In the genomic region with DNA sequence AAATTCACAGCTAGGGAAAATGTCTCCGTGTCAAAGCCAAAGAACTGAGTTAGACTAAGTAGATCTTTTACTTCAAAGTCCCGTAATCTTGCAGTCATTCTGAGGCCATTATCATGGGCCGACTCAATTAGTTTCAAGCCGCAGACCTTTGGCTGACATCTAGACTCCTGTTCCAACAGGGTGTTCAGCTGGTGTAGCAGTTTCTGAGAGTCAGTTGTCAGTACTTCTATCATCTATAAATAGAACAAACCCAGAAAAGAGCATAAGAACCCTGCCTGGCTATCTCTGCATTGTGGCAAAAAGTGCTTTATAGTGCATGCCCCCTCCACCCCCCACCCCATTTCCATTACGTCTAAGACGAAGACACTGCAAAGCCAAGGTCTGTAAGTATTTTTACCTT, we compare ENCODE assay signal across 10 mouse cellular contexts. TPM values are rescaled to one million over a fixed set of nuclear protein-coding genes. Genes with fewer than 3 reads are reported as not detected.
DNase-seq lines count a peak whose midpoint lies in the region; ATAC-seq and TF ChIP-seq lines count a peak whose summit lies in the region.
"Had no signal": no experiment of that assay in that cellular context is flagged by ENCODE, and none has a peak within 500 bp of the region (broad histone marks: within the 10 kb centered on the region; RNA-seq: fewer than 3 reads in every experiment).

No protein-coding gene starts in this region.

- ATAC-seq in erythroblast, adult 5-6 weeks (replicated peaks; ENCODE audit: low FRiP score, poor library complexity, severe bottlenecking), result no peak
- no peak for ATAC-seq in lung, postnatal 0 days
- no peak for ATAC-seq in intestine, embryonic 15.5 days
- no peak for ATAC-seq in stomach, embryonic 16.5 days (ENCODE audit: insufficient read depth, low FRiP score)

- peak overlapping the region; percentile 80 for H3K4me3 ChIP-seq in erythroblast, embryonic 14.5 days (replicated peaks)
- H3K4me3 ChIP-seq in lung, postnatal 0 days (ENCODE audit: low read depth, low read length), result no peak overlapping the region
- H3K4me3 ChIP-seq in intestine, embryonic 15.5 days (replicated peaks), result no peak overlapping the region
- H3K4me3 ChIP-seq in stomach, embryonic 16.5 days (replicated peaks; ENCODE audit: low read length), result peak overlapping the region; percentile 5; the same call in 1 of the 2 replicates

- H3K27me3 ChIP-seq in erythroblast, embryonic 14.5 days (ENCODE audit: control insufficient read depth), result no peaks in the 10 kb centered on the region
- H3K27me3 ChIP-seq in lung, postnatal 0 days (replicated peaks; ENCODE audit: insufficient read depth, low read length), result no peaks in the 10 kb centered on the region
- H3K27me3 ChIP-seq in intestine, embryonic 15.5 days (replicated peaks), result no peaks in the 10 kb centered on the region
- no peaks in the 10 kb centered on the region for H3K27me3 ChIP-seq in stomach, embryonic 16.5 days (ENCODE audit: control insufficient read depth, insufficient read depth, low read length)

- H3K4me2 ChIP-seq in lung, postnatal 0 days (replicated peaks; ENCODE audit: low read depth, low read length), result 0 out of 2 replicates have a peak overlapping the region, but pooled peaks have one; percentile 91
- peak overlapping the region; percentile 82; the same call in 1 of the 2 replicates for H3K4me2 ChIP-seq in intestine, embryonic 15.5 days (replicated peaks)
- H3K4me2 ChIP-seq in stomach, embryonic 16.5 days (ENCODE audit: low read depth, low read length), result peak overlapping the region; percentile 84

- no peak for DNase-seq in lung, postnatal 0 days (ENCODE audit: low spot score)
- no peak for DNase-seq in lung, postnatal 25 days (ENCODE audit: low spot score)
- no peak for DNase-seq in embryo, embryonic 11 days
- DNase-seq in frontal cortex, postnatal 10 days (ENCODE audit: low spot score in 2 of 2), result no peak
- DNase-seq: adrenal gland, postnatal 36 days had no signal

- TF ChIP-seq EP300 in lung, postnatal 0 days (IDR thresholded peaks at IDR 0.05), result no peak

- H3K9ac ChIP-seq in lung, postnatal 0 days (replicated peaks; ENCODE audit: low read depth), result no peak overlapping the region
- H3K9ac ChIP-seq in intestine, embryonic 15.5 days, result no peak overlapping the region
- H3K9ac ChIP-seq in stomach, embryonic 16.5 days (ENCODE audit: low read length), result no peak overlapping the region

- peaks cover 29% of the 10 kb centered on the region for H3K36me3 ChIP-seq in erythroblast, embryonic 14.5 days (ENCODE audit: control insufficient read depth)
- H3K36me3 ChIP-seq in lung, postnatal 0 days (ENCODE audit: insufficient read depth, low read length), result peaks cover 10% of the 10 kb centered on the region; the same call in 1 of the 2 replicates
- peaks cover 5% of the 10 kb centered on the region; the same call in 1 of the 2 replicates for H3K36me3 ChIP-seq in intestine, embryonic 15.5 days
- no peaks in the 10 kb centered on the region; the same call in 1 of the 2 replicates for H3K36me3 ChIP-seq in stomach, embryonic 16.5 days (ENCODE audit: control insufficient read depth, insufficient read depth, low read length)

- WGBS in lung, postnatal 0 days, result 62% methylated on average over 6 of the region's 6 CpGs
- WGBS in intestine, embryonic 15.5 days, result 60% methylated on average over 6 of the region's 6 CpGs
- 50% methylated on average over 6 of the region's 6 CpGs for WGBS in stomach, embryonic 16.5 days

- H3K4me1 ChIP-seq in erythroblast, embryonic 14.5 days (ENCODE audit: control insufficient read depth), result peaks cover 22% of the 10 kb centered on the region
- H3K4me1 ChIP-seq in lung, postnatal 0 days (ENCODE audit: insufficient read depth, low read depth, low read length), result no peaks in the 10 kb centered on the region
- no peaks in the 10 kb centered on the region for H3K4me1 ChIP-seq in intestine, embryonic 15.5 days (replicated peaks)
- peaks cover 3% of the 10 kb centered on the region for H3K4me1 ChIP-seq in stomach, embryonic 16.5 days (ENCODE audit: control insufficient read depth, insufficient read depth, low read length)

- no peak overlapping the region for H3K27ac ChIP-seq in lung, postnatal 0 days (ENCODE audit: low read length)
- no peak overlapping the region for H3K27ac ChIP-seq in intestine, embryonic 15.5 days
- no peak overlapping the region for H3K27ac ChIP-seq in stomach, embryonic 16.5 days (ENCODE audit: low read length)

- H3K9me3 ChIP-seq in erythroblast, embryonic 14.5 days (ENCODE audit: control insufficient read depth, low read length), result no peaks in the 10 kb centered on the region
- H3K9me3 ChIP-seq in lung, postnatal 0 days (ENCODE audit: low read length), result no peaks in the 10 kb centered on the region
- no peaks in the 10 kb centered on the region for H3K9me3 ChIP-seq in intestine, embryonic 15.5 days
- no peaks in the 10 kb centered on the region for H3K9me3 ChIP-seq in stomach, embryonic 16.5 days (replicated peaks; ENCODE audit: control insufficient read depth, low read length)

- no peak for TF ChIP-seq CTCF in lung, postnatal 0 days (IDR thresholded peaks at IDR 0.05)

RNA-seq across cellular contexts. Expression of a gene that starts 1.3 kb away (rescaled TPM):
- 0.62 and 0.64 TPM in 2 replicates for polyA plus RNA-seq in erythroblast, embryonic 14.5 days (2012)
- 34.3 and 51.7 TPM in 2 replicates for total RNA-seq in erythroblast, adult 5-6 weeks (2015; ENCODE audit: low replicate concordance)
- total RNA-seq in erythroblast, adult 5-6 weeks (2017; ENCODE audit: low replicate concordance), result 12.0 and 16.1 TPM in 2 replicates
- polyA plus RNA-seq in lung, postnatal 0 days (2015; fragmentation: Nextera tagmentation; extraction: Ambion mirVana), result 26.2 and 32.2 TPM in 2 replicates
- 48.0 and 49.7 TPM in 2 replicates for polyA plus RNA-seq in intestine, embryonic 15.5 days (2015; fragmentation: Nextera tagmentation; extraction: Ambion mirVana)
- 61.8 and 75.7 TPM in 2 replicates for polyA plus RNA-seq in stomach, embryonic 16.5 days (2015; fragmentation: Nextera tagmentation; extraction: Ambion mirVana)

RNA-seq across cellular contexts. Expression of a gene that starts 20.4 kb away (rescaled TPM):
- polyA plus RNA-seq in erythroblast, embryonic 14.5 days (2012), result 3.7 and 4.6 TPM in 2 replicates
- total RNA-seq in erythroblast, adult 5-6 weeks (2015; ENCODE audit: low replicate concordance), result 25.3 and 43.4 TPM in 2 replicates
- 31.8 and 46.9 TPM in 2 replicates for total RNA-seq in erythroblast, adult 5-6 weeks (2017; ENCODE audit: low replicate concordance)
- 55.2 and 60.7 TPM in 2 replicates for polyA plus RNA-seq in lung, postnatal 0 days (2015; fragmentation: Nextera tagmentation; extraction: Ambion mirVana)
- polyA plus RNA-seq in intestine, embryonic 15.5 days (2015; fragmentation: Nextera tagmentation; extraction: Ambion mirVana), result 140 and 163 TPM in 2 replicates
- polyA plus RNA-seq in stomach, embryonic 16.5 days (2015; fragmentation: Nextera tagmentation; extraction: Ambion mirVana), result 121 and 129 TPM in 2 replicates

RNA-seq across cellular contexts. Expression of a gene that starts 20.6 kb away (rescaled TPM):
- polyA plus RNA-seq in erythroblast, embryonic 14.5 days (2012), result 1.8 and 2.1 TPM in 2 replicates
- total RNA-seq in erythroblast, adult 5-6 weeks (2015; ENCODE audit: low replicate concordance), result 29.6 and 45.6 TPM in 2 replicates
- 53.4 and 59.9 TPM in 2 replicates for total RNA-seq in erythroblast, adult 5-6 weeks (2017; ENCODE audit: low replicate concordance)
- 1.5 and 2.9 TPM in 2 replicates for polyA plus RNA-seq in lung, postnatal 0 days (2015; fragmentation: Nextera tagmentation; extraction: Ambion mirVana)
- 39.3 and 45.8 TPM in 2 replicates for polyA plus RNA-seq in intestine, embryonic 15.5 days (2015; fragmentation: Nextera tagmentation; extraction: Ambion mirVana)
- polyA plus RNA-seq in stomach, embryonic 16.5 days (2015; fragmentation: Nextera tagmentation; extraction: Ambion mirVana), result 38.4 and 41.1 TPM in 2 replicates
- total RNA-seq: gastrocnemius, adult 8-10 months had no signal

RNA-seq across cellular contexts. Expression of a gene that starts 58.8 kb away (rescaled TPM):
- polyA plus RNA-seq in erythroblast, embryonic 14.5 days (2012), result 1.7 and 2.1 TPM in 2 replicates
- 36.5 and 46.8 TPM in 2 replicates for total RNA-seq in erythroblast, adult 5-6 weeks (2015; ENCODE audit: low replicate concordance)
- 54.5 and 64.7 TPM in 2 replicates for total RNA-seq in erythroblast, adult 5-6 weeks (2017; ENCODE audit: low replicate concordance)
- 110 and 111 TPM in 2 replicates for polyA plus RNA-seq in lung, postnatal 0 days (2015; fragmentation: Nextera tagmentation; extraction: Ambion mirVana)
- 85.0 and 91.2 TPM in 2 replicates for polyA plus RNA-seq in intestine, embryonic 15.5 days (2015; fragmentation: Nextera tagmentation; extraction: Ambion mirVana)
- 94.3 and 96.9 TPM in 2 replicates for polyA plus RNA-seq in stomach, embryonic 16.5 days (2015; fragmentation: Nextera tagmentation; extraction: Ambion mirVana)

Comparison
In these comparisons a context has a peak if more than half of its experiments do, and no peak if none do; other contexts are left out.
1. H3K4me3 ChIP-seq: peak in erythroblast, embryonic 14.5 days (single experiment) and stomach, embryonic 16.5 days (single experiment); none in lung, postnatal 0 days (single experiment) and intestine, embryonic 15.5 days (single experiment).
2. RNA of a gene that starts 1.3 kb away (polyA plus RNA-seq): 61.8 to 75.7 TPM in stomach, embryonic 16.5 days, 48.0 to 49.7 TPM in intestine, embryonic 15.5 days and 26.2 to 32.2 TPM in lung, postnatal 0 days; 0.62 to 0.64 TPM in erythroblast, embryonic 14.5 days; every median in the first group is over 10 times any median in the second.
3. RNA of a gene that starts 20.6 kb away (polyA plus RNA-seq): 39.3 to 45.8 TPM in intestine, embryonic 15.5 days and 38.4 to 41.1 TPM in stomach, embryonic 16.5 days; 1.8 to 2.1 TPM in erythroblast, embryonic 14.5 days and 1.5 to 2.9 TPM in lung, postnatal 0 days; every median in the first group is over 10 times any median in the second.
4. Peak in every context shown above with its lines, with median percentiles within 50 percentile points of each other: H3K4me2 ChIP-seq.